Mouse (Mus musculus): ENCODE measurements around the gene Wdr31. TPM values are rescaled to one million over a fixed set of nuclear protein-coding genes. Genes with fewer than 3 reads are reported as not detected.
A peak's percentile ranks its signal among the peaks of the same experiment; 100 is the strongest.

Gene Wdr31
- total and polyA plus RNA-seq, 2 experiments from 2014 or later, result 2.3 to 6.7 TPM

DNA sequence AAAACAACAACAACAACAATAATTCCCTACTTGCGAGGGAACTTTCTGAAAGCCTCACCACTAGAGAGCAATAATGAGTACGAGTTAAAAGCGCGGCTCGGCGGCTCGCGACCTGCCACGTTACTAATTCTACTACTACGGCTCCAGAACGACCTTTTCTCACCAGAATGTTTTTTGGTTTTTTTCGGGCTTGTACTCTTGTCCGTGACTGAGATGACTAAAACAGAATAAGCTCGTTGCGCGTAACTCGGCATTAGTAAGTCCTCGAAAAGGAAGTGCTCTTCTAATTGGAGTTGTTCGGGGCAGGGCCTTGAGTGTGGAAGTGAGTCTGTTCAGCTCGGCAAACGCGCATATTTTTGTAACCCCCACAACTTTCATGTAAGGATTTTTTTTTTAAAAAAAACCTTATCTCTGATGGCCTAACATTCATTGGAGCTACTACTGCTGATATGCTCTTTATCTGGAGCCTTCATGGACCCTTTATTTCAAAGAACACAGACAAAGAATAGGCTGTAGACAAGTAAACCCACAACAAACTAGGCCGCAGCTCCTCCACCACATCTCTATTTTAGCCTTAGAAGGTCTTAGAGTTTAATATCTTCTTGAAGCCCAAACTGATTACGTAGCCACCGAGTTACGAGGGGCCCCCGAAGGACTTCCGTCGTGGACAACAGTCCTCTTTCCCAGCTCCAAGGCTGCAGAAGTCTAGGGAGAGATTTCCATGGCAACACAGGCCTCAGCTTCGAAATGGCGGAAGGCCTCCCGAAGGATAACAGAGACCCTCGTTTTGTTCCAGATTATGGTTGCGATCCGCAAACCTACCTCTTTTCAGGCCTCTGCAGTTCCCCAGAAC lies 62.7 kb downstream of the Wdr31 start:
- Histone ChIP-seq H3K4me2 (ENCODE audit: low read depth, low read length) (peak overlapping the region; percentile 69), H3K9me3 (replicated peaks; ENCODE audit: control insufficient read depth, low read length) (no peaks in the 10 kb centered on the region), H3K36me3 (replicated peaks; ENCODE audit: control insufficient read depth, insufficient read depth, low read length) (peaks cover 22% of the 10 kb centered on the region), H3K4me3 (ENCODE audit: low read depth, low read length) (peak overlapping the region; percentile 64), H3K9ac (replicated peaks; ENCODE audit: low read depth, low read length) (peak overlapping the region; percentile 81), H3K27ac (ENCODE audit: low read depth) (peak overlapping the region; percentile 88), H3K4me1 (ENCODE audit: control insufficient read depth, insufficient read depth) (peaks cover 15% of the 10 kb centered on the region), H3K27me3 (ENCODE audit: control insufficient read depth, insufficient read depth, low read length) (no peaks in the 10 kb centered on the region)
- TF ChIP-seq CTCF (IDR thresholded peaks at IDR 0.05; ENCODE audit: low read depth) (peak; percentile 58), EP300 (IDR thresholded peaks at IDR 0.05; ENCODE audit: low read depth) (no peak)
- under 1% methylated on average over 35 of the region's 35 CpGs for WGBS
- ATAC-seq (ENCODE audit: insufficient read depth, low read depth) (peak; percentile 42), DNase-seq (ENCODE audit: low spot score) (peak; percentile 71)

DNA sequence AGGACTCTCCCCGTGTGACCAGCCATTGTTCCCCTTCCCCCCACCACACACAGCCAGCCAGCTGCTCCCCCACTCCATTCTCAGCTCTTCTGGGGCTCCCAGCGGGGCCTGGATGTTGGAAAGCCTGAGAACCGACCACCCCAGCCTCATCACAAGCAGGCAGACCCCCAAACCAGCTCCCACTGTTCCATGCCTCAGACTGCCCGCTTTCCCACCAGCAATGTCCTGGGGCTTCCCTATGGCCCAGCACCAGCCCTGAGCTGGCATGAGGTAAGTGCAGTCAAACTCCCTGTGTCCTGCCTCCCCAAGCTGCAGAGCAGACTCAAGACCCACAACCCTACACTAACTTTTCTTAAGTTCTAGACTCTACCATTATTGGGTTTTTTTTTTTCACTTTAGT lies 64.6 kb downstream of the Wdr31 start:
- Histone ChIP-seq H3K9ac (replicated peaks; ENCODE audit: low read depth, low read length) (no peak overlapping the region), H3K36me3 (replicated peaks; ENCODE audit: control insufficient read depth, insufficient read depth, low read length) (peaks cover 20% of the 10 kb centered on the region), H3K4me1 (ENCODE audit: control insufficient read depth, insufficient read depth) (peaks cover 15% of the 10 kb centered on the region), H3K4me3 (ENCODE audit: low read depth, low read length) (no peak overlapping the region), H3K4me2 (ENCODE audit: low read depth, low read length) (no peak overlapping the region), H3K27me3 (ENCODE audit: control insufficient read depth, insufficient read depth, low read length) (no peaks in the 10 kb centered on the region), H3K9me3 (replicated peaks; ENCODE audit: control insufficient read depth, low read length) (no peaks in the 10 kb centered on the region), H3K27ac (ENCODE audit: low read depth) (no peak overlapping the region)
- WGBS, result 74% methylated on average over 4 of the region's 4 CpGs
- TF ChIP-seq CTCF (IDR thresholded peaks at IDR 0.05; ENCODE audit: low read depth) (no peak), EP300 (IDR thresholded peaks at IDR 0.05; ENCODE audit: low read depth) (no peak)
- ATAC-seq (ENCODE audit: insufficient read depth, low read depth) (no peak), DNase-seq (ENCODE audit: low spot score) (no peak)

DNA sequence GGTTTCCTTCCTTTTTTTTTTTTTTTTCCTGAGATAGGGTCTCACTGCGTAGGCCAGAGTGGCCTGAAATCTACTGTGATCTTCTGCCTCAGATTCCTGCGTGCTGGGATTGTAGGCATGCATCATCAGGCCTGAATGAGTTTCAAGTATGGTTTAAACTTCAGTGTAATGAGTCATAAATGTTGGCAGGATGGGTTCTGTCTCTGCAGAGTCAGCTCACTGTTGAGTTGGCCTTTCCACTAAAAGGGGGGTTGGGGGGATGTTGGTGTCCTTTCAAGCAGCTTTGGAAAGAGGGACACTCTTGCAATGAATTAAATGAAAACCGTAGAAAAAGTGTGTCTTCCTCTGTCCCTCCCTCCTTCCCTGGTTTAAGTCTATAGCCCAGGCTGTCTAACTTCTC lies 71.7 kb downstream of the Wdr31 start:
- Histone ChIP-seq H3K36me3 (replicated peaks; ENCODE audit: control insufficient read depth, insufficient read depth, low read length) (peaks cover 79% of the 10 kb centered on the region), H3K4me3 (ENCODE audit: low read depth, low read length) (no peak overlapping the region), H3K27ac (ENCODE audit: low read depth) (no peak overlapping the region), H3K9ac (replicated peaks; ENCODE audit: low read depth, low read length) (no peak overlapping the region), H3K9me3 (replicated peaks; ENCODE audit: control insufficient read depth, low read length) (no peaks in the 10 kb centered on the region), H3K4me1 (ENCODE audit: control insufficient read depth, insufficient read depth) (no peaks in the 10 kb centered on the region), H3K4me2 (ENCODE audit: low read depth, low read length) (no peak overlapping the region), H3K27me3 (ENCODE audit: control insufficient read depth, insufficient read depth, low read length) (no peaks in the 10 kb centered on the region)
- TF ChIP-seq CTCF (IDR thresholded peaks at IDR 0.05; ENCODE audit: low read depth) (no peak), EP300 (IDR thresholded peaks at IDR 0.05; ENCODE audit: low read depth) (no peak)
- no peak for DNase-seq (ENCODE audit: low spot score)
- no peak for ATAC-seq (ENCODE audit: insufficient read depth, low read depth)
- WGBS, result 71% methylated on average over 3 of the region's 3 CpGs

Other genes starting within 250 kb of the Wdr31 start
- 4.5 and 9.5 TPM in 2 replicates for gene Zfp37, start 239.8 kb downstream of the Wdr31 start, total RNA-seq (2014; rRNA removed; ENCODE audit: low replicate concordance)
- gene Zfp37, start 239.8 kb downstream of the Wdr31 start, polyA plus RNA-seq (2015; fragmentation: Nextera tagmentation; extraction: Ambion mirVana), result 2.8 TPM in 2 replicates
- gene Slc31a2, start 208.3 kb downstream of the Wdr31 start, total RNA-seq (2014; rRNA removed; ENCODE audit: low replicate concordance), result 31.4 and 33.2 TPM in 2 replicates
- 15.6 and 16.7 TPM in 2 replicates for gene Slc31a2, start 208.3 kb downstream of the Wdr31 start, polyA plus RNA-seq (2015; fragmentation: Nextera tagmentation; extraction: Ambion mirVana)
- gene Fkbp15, start 110.3 kb downstream of the Wdr31 start, total RNA-seq (2014; rRNA removed; ENCODE audit: low replicate concordance), result 18.7 and 34.3 TPM in 2 replicates
- gene Fkbp15, start 110.3 kb downstream of the Wdr31 start, polyA plus RNA-seq (2015; fragmentation: Nextera tagmentation; extraction: Ambion mirVana), result 11.1 and 11.8 TPM in 2 replicates
- gene Slc31a1, start 110.2 kb downstream of the Wdr31 start, total RNA-seq (2014; rRNA removed; ENCODE audit: low replicate concordance), result 15.9 and 17.8 TPM in 2 replicates
- gene Slc31a1, start 110.2 kb downstream of the Wdr31 start, polyA plus RNA-seq (2015; fragmentation: Nextera tagmentation; extraction: Ambion mirVana), result 35.0 and 35.1 TPM in 2 replicates
- gene Cdc26, start 62.3 kb downstream of the Wdr31 start, total RNA-seq (2014; rRNA removed; ENCODE audit: low replicate concordance), result 30.5 and 34.3 TPM in 2 replicates
- 72.8 and 76.9 TPM in 2 replicates for gene Cdc26, start 62.3 kb downstream of the Wdr31 start, polyA plus RNA-seq (2015; fragmentation: Nextera tagmentation; extraction: Ambion mirVana)
- gene Prpf4, start 62.1 kb downstream of the Wdr31 start, total RNA-seq (2014; rRNA removed; ENCODE audit: low replicate concordance), result 11.5 and 16.7 TPM in 2 replicates
- gene Prpf4, start 62.1 kb downstream of the Wdr31 start, polyA plus RNA-seq (2015; fragmentation: Nextera tagmentation; extraction: Ambion mirVana), result 7.4 and 8.1 TPM in 2 replicates
- not detected in 2 replicates for gene Rnf183, start 35.6 kb downstream of the Wdr31 start, total RNA-seq (2014; rRNA removed; ENCODE audit: low replicate concordance)
- gene Rnf183, start 35.6 kb downstream of the Wdr31 start, polyA plus RNA-seq (2015; fragmentation: Nextera tagmentation; extraction: Ambion mirVana), result not detected in 2 replicates
- gene Bspry, start 9.2 kb upstream of the Wdr31 start, total RNA-seq (2014; rRNA removed; ENCODE audit: low replicate concordance), result 0.27 TPM in 1 of 2 replicates, not detected in the other
- gene Bspry, start 9.2 kb upstream of the Wdr31 start, polyA plus RNA-seq (2015; fragmentation: Nextera tagmentation; extraction: Ambion mirVana), result 0.15 and 0.19 TPM in 2 replicates
- gene Hdhd3, start 32.6 kb upstream of the Wdr31 start, total RNA-seq (2014; rRNA removed; ENCODE audit: low replicate concordance), result 2.0 and 17.8 TPM in 2 replicates
- gene Hdhd3, start 32.6 kb upstream of the Wdr31 start, polyA plus RNA-seq (2015; fragmentation: Nextera tagmentation; extraction: Ambion mirVana), result 9.2 and 9.7 TPM in 2 replicates
- 61.1 and 82.4 TPM in 2 replicates for gene Alad, start 49.0 kb upstream of the Wdr31 start, total RNA-seq (2014; rRNA removed; ENCODE audit: low replicate concordance)
- 62.1 and 65.7 TPM in 2 replicates for gene Alad, start 49.0 kb upstream of the Wdr31 start, polyA plus RNA-seq (2015; fragmentation: Nextera tagmentation; extraction: Ambion mirVana)
- gene Pole3, start 54.2 kb upstream of the Wdr31 start, total RNA-seq (2014; rRNA removed; ENCODE audit: low replicate concordance), result 14.0 and 21.9 TPM in 2 replicates
- 29.1 and 31.4 TPM in 2 replicates for gene Pole3, start 54.2 kb upstream of the Wdr31 start, polyA plus RNA-seq (2015; fragmentation: Nextera tagmentation; extraction: Ambion mirVana)
- gene 4933430I17Rik, start 54.5 kb upstream of the Wdr31 start, total RNA-seq (2014; rRNA removed; ENCODE audit: low replicate concordance), result not detected in 2 replicates
- 0.16 and 0.25 TPM in 2 replicates for gene 4933430I17Rik, start 54.5 kb upstream of the Wdr31 start, polyA plus RNA-seq (2015; fragmentation: Nextera tagmentation; extraction: Ambion mirVana)
- 66.0 and 114 TPM in 2 replicates for gene Rgs3, start 89.0 kb upstream of the Wdr31 start, total RNA-seq (2014; rRNA removed; ENCODE audit: low replicate concordance)
- gene Rgs3, start 89.0 kb upstream of the Wdr31 start, polyA plus RNA-seq (2015; fragmentation: Nextera tagmentation; extraction: Ambion mirVana), result 52.1 and 52.5 TPM in 2 replicates